In the genomic region with DNA sequence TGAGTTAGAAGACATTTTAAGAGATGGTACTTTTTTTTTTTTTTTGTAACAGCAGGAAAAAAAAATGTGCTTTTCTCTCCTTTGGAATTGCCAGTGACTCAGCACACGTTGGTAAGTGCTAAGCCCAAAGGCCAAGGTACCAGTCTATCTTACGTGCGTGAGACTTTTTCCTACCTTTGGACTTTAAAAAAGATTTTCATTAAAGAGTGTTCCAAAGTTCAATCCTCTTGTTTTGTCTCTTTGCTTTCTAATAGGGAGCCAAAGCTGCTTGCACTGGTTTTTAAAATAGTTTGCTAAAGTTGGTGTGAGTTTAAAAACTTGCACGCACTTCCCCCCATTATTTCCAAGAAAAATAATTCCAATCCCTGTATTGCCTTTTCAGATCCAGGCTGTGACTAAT, we compare ENCODE assay signal across 20 mouse cellular contexts. TPM values are rescaled to one million over a fixed set of nuclear protein-coding genes. Genes with fewer than 3 reads are reported as not detected.
"Had no signal": no experiment of that assay in that cellular context is flagged by ENCODE, and none has a peak within 500 bp of the region (broad histone marks: within the 10 kb centered on the region; RNA-seq: fewer than 3 reads in every experiment).

No protein-coding gene starts in this region.

- DNase-seq: layer of hippocampus, adult 9-11 months; layer of hippocampus, postnatal 36 days; liver; lung, adult 2 months; lung, postnatal 36 days; right cerebral cortex, postnatal 14 days; thymus, adult 2 months; thymus, postnatal 25 days had no signal

- H3K9ac ChIP-seq: limb, embryonic 12.5 days; liver, embryonic 14.5 days; midbrain, embryonic 13.5 days; stomach, embryonic 15.5 days had no signal

- H3K27me3 ChIP-seq: midbrain, embryonic 13.5 days; stomach, embryonic 15.5 days had no signal

- H3K4me2 ChIP-seq: limb, embryonic 12.5 days; midbrain, embryonic 13.5 days; stomach, embryonic 15.5 days had no signal

- H3K36me3 ChIP-seq: limb, embryonic 12.5 days; midbrain, embryonic 13.5 days; stomach, embryonic 15.5 days had no signal

- H3K27ac ChIP-seq: limb, embryonic 12.5 days; liver, embryonic 14.5 days; midbrain, embryonic 13.5 days; stomach, embryonic 15.5 days had no signal

- H3K4me1 ChIP-seq: limb, embryonic 12.5 days; midbrain, embryonic 13.5 days; stomach, embryonic 15.5 days had no signal

- H3K4me3 ChIP-seq: limb, embryonic 12.5 days; midbrain, embryonic 13.5 days; stomach, embryonic 15.5 days had no signal

- H3K9me3 ChIP-seq: limb, embryonic 12.5 days; midbrain, embryonic 13.5 days; stomach, embryonic 15.5 days had no signal

- ATAC-seq: hindbrain, embryonic 16.5 days; inflammation-experienced regulatory T-cells, adult 6 months; lung, postnatal 0 days; midbrain, embryonic 13.5 days had no signal

RNA-seq across cellular contexts. Expression of gene Morc1, which starts 7.0 kb away (rescaled TPM):
- polyA plus RNA-seq: liver, embryonic 14.5 days; midbrain, embryonic 13.5 days; spleen, adult 2 months had no signal

RNA-seq across cellular contexts. Expression of gene Gm5485, which starts 11.9 kb away (rescaled TPM):
- polyA plus RNA-seq: hindbrain, embryonic 16.5 days; limb, embryonic 12.5 days; liver, embryonic 14.5 days; lung, adult 2 months; midbrain, embryonic 13.5 days; midbrain, postnatal 0 days; neural tube, embryonic 14.5 days; spleen, adult 2 months; testis, adult 2 months; thymus, adult 2 months; urinary bladder, adult 2 months had no signal
